Comparison of ENCODE assay signal across 14 mouse cellular contexts in genomic region chr3:152108003-152108395, GRCm38 (mm10). TPM values are rescaled to one million over a fixed set of nuclear protein-coding genes. Genes with fewer than 3 reads are reported as not detected.
DNase-seq lines count a peak whose midpoint lies in the region; ATAC-seq and TF ChIP-seq lines count a peak whose summit lies in the region.
"Had no signal": no experiment of that assay in that cellular context is flagged by ENCODE, and none has a peak within 500 bp of the region (broad histone marks: within the 10 kb centered on the region; RNA-seq: fewer than 3 reads in every experiment).

No protein-coding gene starts in this region.

- H3K9me3 ChIP-seq in heart, embryonic 13.5 days = no peaks in the 10 kb centered on the region
- no peaks in the 10 kb centered on the region for H3K9me3 ChIP-seq in liver, embryonic 11.5 days (ENCODE audit: control insufficient read depth, low read length)
- no peaks in the 10 kb centered on the region; the same call in 1 of the 2 replicates for H3K9me3 ChIP-seq in liver, postnatal 0 days (ENCODE audit: low read length)
- 0 out of 2 replicates have a peak, but pooled peaks cover 4% of the 10 kb centered on the region for H3K9me3 ChIP-seq in limb, embryonic 12.5 days

- H3K9ac ChIP-seq in heart, embryonic 13.5 days = peak overlapping the region; percentile 54; the same call in 1 of the 2 replicates
- H3K9ac ChIP-seq in liver, embryonic 11.5 days (ENCODE audit: low read depth, low read length) = no peak overlapping the region
- no peak overlapping the region for H3K9ac ChIP-seq in liver, postnatal 0 days (replicated peaks)
- H3K9ac ChIP-seq in limb, embryonic 12.5 days (replicated peaks) = no peak overlapping the region

- H3K27me3 ChIP-seq in heart, embryonic 13.5 days (replicated peaks) = peaks cover 10% of the 10 kb centered on the region; the same call in 1 of the 2 replicates
- peaks cover 27% of the 10 kb centered on the region for H3K27me3 ChIP-seq in liver, embryonic 11.5 days (replicated peaks; ENCODE audit: control insufficient read depth, insufficient read depth, low read length)
- peaks cover 19% of the 10 kb centered on the region for H3K27me3 ChIP-seq in liver, postnatal 0 days (ENCODE audit: insufficient read depth, low read length)
- peaks cover 23% of the 10 kb centered on the region for H3K27me3 ChIP-seq in limb, embryonic 12.5 days

- no peak for TF ChIP-seq CTCF in liver, postnatal 0 days (IDR thresholded peaks at IDR 0.05; ENCODE audit: low read depth)
- TF ChIP-seq CTCF in bone marrow macrophage, adult 2 months (IDR thresholded peaks at IDR 0.05; ENCODE audit: low read depth, low read length) = no peak

- H3K4me3 ChIP-seq in heart, embryonic 13.5 days = no peak overlapping the region
- H3K4me3 ChIP-seq in liver, embryonic 11.5 days (ENCODE audit: low read depth, low read length) = no peak overlapping the region
- H3K4me3 ChIP-seq in liver, postnatal 0 days (ENCODE audit: low read depth, low read length) = no peak overlapping the region
- H3K4me3 ChIP-seq in bone marrow macrophage, adult 2 months (ENCODE audit: insufficient read depth, low read length) = no peak overlapping the region
- no peak overlapping the region for H3K4me3 ChIP-seq in limb, embryonic 12.5 days (replicated peaks)

- no peak for TF ChIP-seq EP300 in liver, postnatal 0 days (IDR thresholded peaks at IDR 0.05; ENCODE audit: low read depth)

- peak overlapping the region; percentile 86 for H3K4me2 ChIP-seq in heart, embryonic 13.5 days
- peak overlapping the region; percentile 64; the same call in 1 of the 2 replicates for H3K4me2 ChIP-seq in liver, embryonic 11.5 days
- no peak overlapping the region for H3K4me2 ChIP-seq in liver, postnatal 0 days (ENCODE audit: low read depth, low read length)
- peak overlapping the region; percentile 74 for H3K4me2 ChIP-seq in limb, embryonic 12.5 days

- peaks cover 50% of the 10 kb centered on the region for H3K4me1 ChIP-seq in heart, embryonic 13.5 days
- peaks cover 14% of the 10 kb centered on the region for H3K4me1 ChIP-seq in liver, embryonic 11.5 days (replicated peaks; ENCODE audit: control insufficient read depth, insufficient read depth, low read length)
- peaks cover 10% of the 10 kb centered on the region; the same call in 1 of the 2 replicates for H3K4me1 ChIP-seq in liver, postnatal 0 days (ENCODE audit: insufficient read depth)
- peaks cover 33% of the 10 kb centered on the region for H3K4me1 ChIP-seq in bone marrow macrophage, adult 2 months (ENCODE audit: control insufficient read depth, insufficient read depth, low read length)
- peaks cover 46% of the 10 kb centered on the region for H3K4me1 ChIP-seq in limb, embryonic 12.5 days (replicated peaks)

- no peak overlapping the region for H3K27ac ChIP-seq in heart, embryonic 13.5 days (replicated peaks)
- H3K27ac ChIP-seq in liver, embryonic 11.5 days (ENCODE audit: low read depth, low read length) = no peak overlapping the region
- H3K27ac ChIP-seq in liver, postnatal 0 days (ENCODE audit: low read depth) = no peak overlapping the region
- H3K27ac ChIP-seq in bone marrow macrophage, adult 2 months (ENCODE audit: insufficient read depth, low read depth, low read length) = peak overlapping the region; percentile 25; the same call in 1 of the 2 replicates
- H3K27ac ChIP-seq in limb, embryonic 12.5 days = peak overlapping the region; percentile 36; the same call in 1 of the 2 replicates

- no peak for DNase-seq in heart, adult 18-20 months
- DNase-seq in liver, embryonic 11.5 days (ENCODE audit: low spot score) = no peak
- DNase-seq in liver, postnatal 0 days = no peak
- DNase-seq in testis, postnatal 14 days (ENCODE audit: low spot score) = no peak
- no peak for DNase-seq in adrenal gland, adult 8-10 months
- DNase-seq: cerebellum, adult 9-10 months; layer of hippocampus, adult 9-11 months; left cerebral cortex, postnatal 4 days; lung, postnatal 36 days; thymus, adult 2 months had no signal

- H3K36me3 ChIP-seq in heart, embryonic 13.5 days = no peaks in the 10 kb centered on the region
- H3K36me3 ChIP-seq in liver, embryonic 11.5 days (ENCODE audit: control insufficient read depth, insufficient read depth, low read length) = no peaks in the 10 kb centered on the region
- H3K36me3 ChIP-seq in liver, postnatal 0 days (replicated peaks; ENCODE audit: insufficient read depth, low read length) = no peaks in the 10 kb centered on the region; the same call in 1 of the 2 replicates
- no peaks in the 10 kb centered on the region for H3K36me3 ChIP-seq in limb, embryonic 12.5 days

- WGBS in heart, embryonic 13.5 days = 50% methylated on average over 5 of the region's 5 CpGs
- WGBS in liver, embryonic 11.5 days = 46% methylated on average over 5 of the region's 5 CpGs
- WGBS in liver, postnatal 0 days (ENCODE audit: insufficient replicate concordance) = 50% methylated on average over 5 of the region's 5 CpGs
- WGBS in limb, embryonic 12.5 days = 46% methylated on average over 5 of the region's 5 CpGs

- no peak for TF ChIP-seq POLR2A in bone marrow macrophage, adult 2 months (IDR thresholded peaks at IDR 0.05; ENCODE audit: borderline replicate concordance, low read depth, low read length)

- no peak for ATAC-seq in heart, embryonic 13.5 days (ENCODE audit: extremely low read depth, insufficient number of reproducible peaks, low FRiP score, low TSS enrichment)
- no peak for ATAC-seq in liver, embryonic 11.5 days (replicated peaks; ENCODE audit: low FRiP score)
- ATAC-seq in liver, postnatal 0 days = no peak
- ATAC-seq in limb, embryonic 12.5 days (ENCODE audit: insufficient number of reproducible peaks, insufficient read depth, low FRiP score, low TSS enrichment, low read depth) = no peak
- ATAC-seq: CD4-positive, CD25-positive, alpha-beta regulatory T cell, adult 4 months had no signal

RNA-seq across cellular contexts. Expression of gene Gipc2, which starts 58.0 kb away (rescaled TPM):
- polyA plus RNA-seq in heart, embryonic 13.5 days (2015; fragmentation: Nextera tagmentation; extraction: Ambion mirVana) = 3.2 and 4.6 TPM in 2 replicates
- 1 to 10 TPM; 4.4 to 5.0 TPM for total RNA-seq in heart, adult 18-20 months (2021)
- 12.1 and 15.4 TPM in 2 replicates for polyA plus RNA-seq in liver, embryonic 11.5 days (2014; fragmentation: Nextera tagmentation; extraction: Ambion mirVana)
- polyA plus RNA-seq in liver, postnatal 0 days (2015; fragmentation: Nextera tagmentation; extraction: Ambion mirVana) = 3.5 and 5.0 TPM in 2 replicates
- 1.2 TPM in 1 of 2 replicates, not detected in the other for polyA plus RNA-seq in bone marrow macrophage, adult 2 months (2012; ENCODE audit: insufficient read depth, insufficient read length, missing spikeins)
- polyA plus RNA-seq in limb, embryonic 12.5 days (2016; fragmentation: Nextera tagmentation; extraction: Ambion mirVana) = 2.6 and 4.3 TPM in 2 replicates
- total RNA-seq in adrenal gland, adult 8-10 months (2022) = 1 to 10 TPM in 1 of 4 experiments, under 1 TPM in 3; 0.61 to 1.8 (median 0.82) TPM
- polyA plus RNA-seq: CD4-positive, CD25-positive, alpha-beta regulatory T cell, adult 4 months had no signal

Comparison
In these comparisons a context has a peak if more than half of its experiments do, and no peak if none do; other contexts are left out.
1. H3K27ac ChIP-seq: peak in bone marrow macrophage, adult 2 months (single experiment) and limb, embryonic 12.5 days (single experiment); none in heart, embryonic 13.5 days (single experiment), liver, embryonic 11.5 days (single experiment) and liver, postnatal 0 days (single experiment).